Mouse (Mus musculus): Measurements from ENCODE around the gene Prorsd1. TPM values are rescaled to one million over a fixed set of nuclear protein-coding genes. Genes with fewer than 3 reads are reported as not detected.

Prorsd1 gene
- polyA plus RNA-seq, 1 experiment from 2014 or later, result 18.6 TPM

Other genes with a start within 250 kb of the Prorsd1 start
- 81.8 and 86.6 TPM in 2 replicates for gene Ccdc88a, start 141.4 kb downstream of the Prorsd1 start, polyA plus RNA-seq (2016; fragmentation: Nextera tagmentation; extraction: Ambion mirVana)
- 54.2 and 56.1 TPM in 2 replicates for gene Mtif2, start 11.4 kb upstream of the Prorsd1 start, polyA plus RNA-seq (2016; fragmentation: Nextera tagmentation; extraction: Ambion mirVana)
- 0.26 and 0.42 TPM in 2 replicates for gene Clhc1, start 32.9 kb upstream of the Prorsd1 start, polyA plus RNA-seq (2016; fragmentation: Nextera tagmentation; extraction: Ambion mirVana)
- 790 and 842 TPM in 2 replicates for gene Rps27a, start 33.1 kb upstream of the Prorsd1 start, polyA plus RNA-seq (2016; fragmentation: Nextera tagmentation; extraction: Ambion mirVana)
- 103 and 104 TPM in 2 replicates for gene Rtn4, start 177.9 kb upstream of the Prorsd1 start, polyA plus RNA-seq (2016; fragmentation: Nextera tagmentation; extraction: Ambion mirVana)